Mouse (Mus musculus): ENCODE data around the gene Pcsk5. TPM values are rescaled to one million over a fixed set of nuclear protein-coding genes. Genes with fewer than 3 reads are reported as not detected.

Pcsk5 gene
- total RNA-seq, 2 experiments from 2014 or later: 1.9 to 4.0 TPM

GRCm38 (mm10) chr19:17659321-17659720 lies 178.1 kb downstream of the Pcsk5 start:
- intact Hi-C loops (cut with DNase I): no loop called here
- Histone ChIP-seq H3K27ac (no peak overlapping the region), H3K4me3 (no peak overlapping the region)
- no peak for DNase-seq
- TF ChIP-seq CTCF (IDR thresholded peaks at IDR 0.05): no peak

GRCm38 (mm10) chr19:17650831-17651502 lies 186.5 kb downstream of the Pcsk5 start:
- H3K27ac ChIP-seq: no peak overlapping the region
- H3K4me3 ChIP-seq: no peak overlapping the region
- TF ChIP-seq CTCF (IDR thresholded peaks at IDR 0.05): no peak
- no peak for DNase-seq
- intact Hi-C loops (cut with DNase I): no loop called here

GRCm38 (mm10) chr19:17649967-17650366 lies 187.5 kb downstream of the Pcsk5 start:
- intact Hi-C loops (cut with DNase I): loop anchor here (10.0 kb wide), 1 partner anchor 185 kb away; the partner anchor contains the start of gene Pcsk5
- Histone ChIP-seq H3K27ac (no peak overlapping the region), H3K4me3 (no peak overlapping the region)
- no peak for TF ChIP-seq CTCF (IDR thresholded peaks at IDR 0.05)
- no peak for DNase-seq

- intact Hi-C loops (cut with DNase I): loop anchor here (10.0 kb wide), 1 partner anchor 192 kb away; the partner anchor contains the start of gene Pcsk5
- Histone ChIP-seq H3K27ac (no peak overlapping the region), H3K4me3 (no peak overlapping the region)
- TF ChIP-seq CTCF (IDR thresholded peaks at IDR 0.05): no peak
- no peak for DNase-seq
Measured at GRCm38 (mm10) chr19:17643128-17643797, 194.2 kb downstream of the Pcsk5 start.

GRCm38 (mm10) chr19:17635984-17636383 lies 201.4 kb downstream of the Pcsk5 start:
- intact Hi-C loops (cut with DNase I): no loop called here
- peak; percentile 27 for DNase-seq
- no peak for TF ChIP-seq CTCF (IDR thresholded peaks at IDR 0.05)
- no peak overlapping the region for H3K27ac ChIP-seq
- no peak overlapping the region for H3K4me3 ChIP-seq

GRCm38 (mm10) chr19:17615646-17616045 lies 221.8 kb downstream of the Pcsk5 start:
- DNase-seq: no peak
- no peak for TF ChIP-seq CTCF (IDR thresholded peaks at IDR 0.05)
- Histone ChIP-seq H3K27ac (no peak overlapping the region), H3K4me3 (no peak overlapping the region)
- intact Hi-C loops (cut with DNase I): no loop called here

GRCm38 (mm10) chr19:17606510-17606909 lies 230.9 kb downstream of the Pcsk5 start:
- DNase-seq: no peak
- intact Hi-C loops (cut with DNase I): no loop called here
- no peak for TF ChIP-seq CTCF (IDR thresholded peaks at IDR 0.05)
- Histone ChIP-seq H3K4me3 (no peak overlapping the region), H3K27ac (no peak overlapping the region)

- no peak for DNase-seq
- intact Hi-C loops (cut with DNase I): no loop called here
- no peak for TF ChIP-seq CTCF (IDR thresholded peaks at IDR 0.05)
- no peak overlapping the region for H3K4me3 ChIP-seq
- no peak overlapping the region for H3K27ac ChIP-seq
Measured at GRCm38 (mm10) chr19:17606093-17606492, 231.3 kb downstream of the Pcsk5 start.

GRCm38 (mm10) chr19:17603322-17603721 lies 234.1 kb downstream of the Pcsk5 start:
- H3K4me3 ChIP-seq: no peak overlapping the region
- TF ChIP-seq CTCF (IDR thresholded peaks at IDR 0.05): no peak

GRCm38 (mm10) chr19:17600347-17600746 lies 237.1 kb downstream of the Pcsk5 start:
- Histone ChIP-seq H3K4me3 (no peak overlapping the region), H3K27ac (no peak overlapping the region)
- no peak for TF ChIP-seq CTCF (IDR thresholded peaks at IDR 0.05)
- no peak for DNase-seq
- intact Hi-C loops (cut with DNase I): no loop called here

More at GRCm38 (mm10) chr19:17603322-17603721, 234.1 kb downstream of the Pcsk5 start:
- intact Hi-C loops (cut with DNase I): no loop called here
- no peak overlapping the region for H3K27ac ChIP-seq
- DNase-seq: no peak

GRCm38 (mm10) chr19:17592790-17593189 lies 244.6 kb downstream of the Pcsk5 start:
- no peak for DNase-seq
- H3K4me3 ChIP-seq: no peak overlapping the region
- intact Hi-C loops (cut with DNase I): no loop called here
- H3K27ac ChIP-seq: no peak overlapping the region
- TF ChIP-seq CTCF (IDR thresholded peaks at IDR 0.05): no peak

GRCm38 (mm10) chr19:17591335-17591734 lies 246.1 kb downstream of the Pcsk5 start:
- Histone ChIP-seq H3K27ac (no peak overlapping the region), H3K4me3 (no peak overlapping the region)
- intact Hi-C loops (cut with DNase I): no loop called here
- DNase-seq: peak; percentile 21
- no peak for TF ChIP-seq CTCF (IDR thresholded peaks at IDR 0.05)

GRCm38 (mm10) chr19:17590314-17590713 lies 247.1 kb downstream of the Pcsk5 start:
- DNase-seq: no peak
- intact Hi-C loops (cut with DNase I): no loop called here

More at GRCm38 (mm10) chr19:17590314-17590713, 247.1 kb downstream of the Pcsk5 start:
- Histone ChIP-seq H3K4me3 (no peak overlapping the region), H3K27ac (no peak overlapping the region)
- no peak for TF ChIP-seq CTCF (IDR thresholded peaks at IDR 0.05)
